Mouse (Mus musculus): ENCODE data around the gene Dock1.

GRCm38 (mm10) chr7:135221475-135221874, 551.0 kb downstream of the Dock1 start:
- TF ChIP-seq CTCF (IDR thresholded peaks at IDR 0.05; ENCODE audit: extremely low read depth, insufficient read depth, low read length) (no peak), POLR2A (IDR thresholded peaks at IDR 0.05; ENCODE audit: extremely low read depth, insufficient read depth, low read length) (no peak)
